9 mouse cellular contexts compared by ENCODE assay signal in the genomic region with DNA sequence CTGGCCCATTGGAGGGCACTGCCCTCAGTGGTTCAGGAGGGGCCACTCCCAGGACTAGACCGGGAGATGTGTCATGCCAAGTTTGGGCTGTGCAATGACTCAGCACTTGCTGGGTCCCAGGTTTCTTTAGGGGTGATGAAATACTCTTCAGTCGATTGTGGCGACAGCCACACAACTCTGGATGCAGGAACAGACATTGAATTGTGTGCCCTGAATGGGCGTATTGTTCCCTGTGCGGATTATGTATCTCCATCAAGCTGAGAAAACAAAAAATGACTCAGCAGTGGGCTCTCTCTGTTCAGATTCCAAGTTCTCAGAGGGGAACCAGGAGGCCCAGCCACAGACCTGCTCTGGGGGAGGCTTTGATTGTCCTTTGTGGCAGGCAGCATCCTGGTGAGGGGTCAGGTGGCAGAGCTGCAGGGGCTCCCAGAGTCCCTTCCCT. TPM values are rescaled to one million over a fixed set of nuclear protein-coding genes. Genes with fewer than 3 reads are reported as not detected.
DNase-seq lines count a peak whose midpoint lies in the region; ATAC-seq and TF ChIP-seq lines count a peak whose summit lies in the region.
"Had no signal": no experiment of that assay in that cellular context is flagged by ENCODE, and none has a peak within 500 bp of the region (broad histone marks: within the 10 kb centered on the region; RNA-seq: fewer than 3 reads in every experiment).

No protein-coding gene starts in this region.

- peak overlapping the region; percentile 79 for H3K27ac ChIP-seq in layer of hippocampus, adult 2 months
- H3K27ac ChIP-seq in forebrain, embryonic 14.5 days (ENCODE audit: low read depth, low read length) = no peak overlapping the region
- H3K27ac ChIP-seq in midbrain, embryonic 12.5 days (replicated peaks) = peak overlapping the region; percentile 63
- H3K27ac ChIP-seq: limb, embryonic 15.5 days had no signal

- DNase-seq in layer of hippocampus, adult 2 months (ENCODE audit: low spot score in 2 of 2) = no peak
- no peak for DNase-seq in layer of hippocampus, postnatal 14 days (ENCODE audit: low spot score in 2 of 2)
- peak; percentile 39 for DNase-seq in R1 (ENCODE audit: low read depth, low spot score)
- DNase-seq in forebrain, embryonic 14.5 days (ENCODE audit: low spot score) = peak; percentile 46
- no peak for DNase-seq in kidney, postnatal 4 days
- no peak for DNase-seq in thymus, postnatal 14 days
- DNase-seq in kidney, adult 9 months = no peak

- peak; percentile 50; the same call in 1 of the 2 replicates for ATAC-seq in forebrain, embryonic 14.5 days
- ATAC-seq in midbrain, embryonic 12.5 days (ENCODE audit: low FRiP score, low read depth) = peak; percentile 71

- no peaks in the 10 kb centered on the region for H3K9me3 ChIP-seq in forebrain, embryonic 14.5 days (replicated peaks; ENCODE audit: control insufficient read depth, low read length)
- no peaks in the 10 kb centered on the region for H3K9me3 ChIP-seq in midbrain, embryonic 12.5 days
- H3K9me3 ChIP-seq: limb, embryonic 15.5 days had no signal

- H3K4me3 ChIP-seq in layer of hippocampus, adult 2 months = no peak overlapping the region
- no peak overlapping the region for H3K4me3 ChIP-seq in forebrain, embryonic 14.5 days (ENCODE audit: low read depth, low read length)
- no peak overlapping the region for H3K4me3 ChIP-seq in midbrain, embryonic 12.5 days
- H3K4me3 ChIP-seq: limb, embryonic 15.5 days had no signal

- WGBS in forebrain, embryonic 14.5 days = 10% methylated on average over 5 of the region's 5 CpGs
- 26% methylated on average over 5 of the region's 5 CpGs for WGBS in midbrain, embryonic 12.5 days

- no peaks in the 10 kb centered on the region for H3K27me3 ChIP-seq in forebrain, embryonic 14.5 days (replicated peaks; ENCODE audit: control insufficient read depth, insufficient read depth, low read length)
- no peaks in the 10 kb centered on the region for H3K27me3 ChIP-seq in midbrain, embryonic 12.5 days
- H3K27me3 ChIP-seq: limb, embryonic 15.5 days had no signal

- H3K36me3 ChIP-seq in forebrain, embryonic 14.5 days (ENCODE audit: control insufficient read depth, insufficient read depth, low read length) = peaks cover 48% of the 10 kb centered on the region
- peaks cover 26% of the 10 kb centered on the region for H3K36me3 ChIP-seq in midbrain, embryonic 12.5 days

- peaks cover 7% of the 10 kb centered on the region for H3K4me1 ChIP-seq in forebrain, embryonic 14.5 days (ENCODE audit: control insufficient read depth, insufficient read depth, low read length)
- H3K4me1 ChIP-seq in midbrain, embryonic 12.5 days = peaks cover 19% of the 10 kb centered on the region

- H3K9ac ChIP-seq in forebrain, embryonic 14.5 days (ENCODE audit: low read length) = no peak overlapping the region
- no peak overlapping the region for H3K9ac ChIP-seq in midbrain, embryonic 12.5 days (replicated peaks)
- H3K9ac ChIP-seq: limb, embryonic 15.5 days had no signal

- H3K4me2 ChIP-seq in forebrain, embryonic 14.5 days (ENCODE audit: low read length) = no peak overlapping the region
- no peak overlapping the region for H3K4me2 ChIP-seq in midbrain, embryonic 12.5 days (replicated peaks)
- H3K4me2 ChIP-seq: limb, embryonic 15.5 days had no signal

- TF ChIP-seq CTCF in layer of hippocampus, adult 2 months (conservative IDR thresholded peaks at IDR 0.05) = no peak

RNA-seq across cellular contexts. Expression of a gene that starts 27.6 kb away (rescaled TPM):
- 1 to 10 TPM; 4.9 to 5.4 TPM for total RNA-seq in layer of hippocampus, adult 2 months (2021)
- 1 to 10 TPM; 3.6 to 3.7 TPM for total RNA-seq in layer of hippocampus, postnatal 14 days (2021)
- 3.3 and 3.4 TPM in 2 replicates for polyA plus RNA-seq in forebrain, embryonic 14.5 days (2014; fragmentation: Nextera tagmentation; extraction: Ambion mirVana)
- polyA plus RNA-seq in midbrain, embryonic 12.5 days (2016; fragmentation: Nextera tagmentation; extraction: Ambion mirVana) = 2.7 and 3.5 TPM in 2 replicates

RNA-seq across cellular contexts. Expression of a gene that starts 28.1 kb away (rescaled TPM):
- 10 to 100 TPM; 24.3 to 26.6 TPM for total RNA-seq in layer of hippocampus, adult 2 months (2021)
- total RNA-seq in layer of hippocampus, postnatal 14 days (2021) = 10 to 100 TPM; 33.2 to 38.0 TPM
- 75.6 and 77.9 TPM in 2 replicates for polyA plus RNA-seq in forebrain, embryonic 14.5 days (2014; fragmentation: Nextera tagmentation; extraction: Ambion mirVana)
- polyA plus RNA-seq in midbrain, embryonic 12.5 days (2016; fragmentation: Nextera tagmentation; extraction: Ambion mirVana) = 110 and 115 TPM in 2 replicates

Comparison
In these comparisons a context has a peak if more than half of its experiments do, and no peak if none do; other contexts are left out.
1. DNase-seq: peak in R1 (single experiment) and forebrain, embryonic 14.5 days (single experiment); none in layer of hippocampus, adult 2 months (0 of 2), layer of hippocampus, postnatal 14 days (0 of 2), kidney, postnatal 4 days (0 of 2), thymus, postnatal 14 days (single experiment) and kidney, adult 9 months (single experiment).